Mouse (Mus musculus) small intestine, adult 10 weeks (tissue): Measurements from ENCODE around the gene Med21. TPM values are rescaled to one million over a fixed set of nuclear protein-coding genes. Genes with fewer than 3 reads are reported as not detected.

ENCODE experiments used
- polyA plus RNA-seq: library from polyadenylated mRNA; stranded (reverse); fragments of 350-450 nt; fragmentation: Illumina TruSeq; extraction: RNeasy Lipid Tissue Mini Kit (QIAGEN cat#74804); gene quantifications from one replicate; pipeline ENCODE4 v1.2.3, GENCODE M21; 2014; ENCODE audit warnings: low replicate concordance

The Med21 gene
- 139 TPM for polyA plus RNA-seq

GRCm38 (mm10) chr6:146642276-146643183, at the start of gene Med21, which contains the start of gene Tm7sf3:
Gene Med21, plus strand, starts transcription at chr6:146642547.
Gene Tm7sf3, minus strand, starts transcription at chr6:146642824.

Other genes with a start within 250 kb of the Med21 start
- gene Itpr2, start 140.3 kb upstream of the Med21 start, polyA plus RNA-seq: 3.3 TPM
- 170 TPM for gene Fgfr1op2, start 65.3 kb upstream of the Med21 start, polyA plus RNA-seq
- gene Ints13, start 64.7 kb upstream of the Med21 start, polyA plus RNA-seq: 80.4 TPM
- 36.3 TPM for gene Tm7sf3, start 277 bp downstream of the Med21 start, polyA plus RNA-seq
- gene Stk38l, start 82.4 kb downstream of the Med21 start, polyA plus RNA-seq: 14.0 TPM
- gene Arntl2, start 153.5 kb downstream of the Med21 start, polyA plus RNA-seq: 0.74 TPM
- gene Smco2, start 207.6 kb downstream of the Med21 start, polyA plus RNA-seq: not detected
- 19.3 TPM for gene Ppfibp1, start 245.9 kb downstream of the Med21 start, polyA plus RNA-seq